Mouse (Mus musculus) CD8-positive naive resting alpha-beta T cell, adult 57 days (primary cell): ENCODE measurements around the gene Catsperg1. TPM values are rescaled to one million over a fixed set of nuclear protein-coding genes. Genes with fewer than 3 reads are reported as not detected.

ENCODE experiments used
- total RNA-seq: library from RNA; stranded (reverse); gene quantifications from one replicate; pipeline ENCODE4 v1.2.4, GENCODE M21; 2023

The Catsperg1 gene
- 0.83 TPM for total RNA-seq

GRCm38 (mm10) chr7:29213675-29214082, at the start of gene Catsperg1:
Catsperg1 (minus strand) TSS chr7:29214035.

DNA sequence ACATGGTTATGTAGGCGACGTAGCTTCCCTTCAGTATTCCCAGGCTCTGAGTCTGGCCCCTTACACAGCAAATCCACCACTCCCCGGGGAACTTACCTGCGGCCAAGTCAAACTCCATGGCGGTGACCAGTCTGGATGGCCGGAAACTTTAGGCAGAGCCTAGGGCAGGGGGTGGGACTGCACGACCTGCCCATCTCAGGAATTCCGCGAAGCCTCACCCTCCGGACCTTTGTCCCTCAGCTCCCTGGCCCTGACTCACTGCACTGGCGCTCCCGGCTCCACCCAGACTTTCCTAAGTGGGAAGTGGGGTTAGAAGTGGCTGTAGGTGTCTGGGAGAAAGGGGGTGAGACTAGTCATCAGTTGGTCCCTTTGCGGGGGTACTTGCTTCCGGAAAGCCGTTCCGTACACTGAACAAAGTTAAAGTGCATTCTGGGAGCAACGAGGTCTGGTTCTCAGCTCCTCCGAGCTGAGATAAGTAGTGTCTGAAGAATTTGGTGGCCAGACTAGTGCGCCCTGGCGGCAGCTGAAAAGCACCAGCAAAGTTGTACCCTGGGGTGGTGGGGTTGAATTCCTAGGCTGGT, 34.5 kb upstream of the Catsperg1 start, which contains the start of gene 2200002D01Rik:
2200002D01Rik (minus strand) TSS at position 206 of the 581 bp plus-strand sequence.

GRCm38 (mm10) chr7:29238019-29238967, 24.5 kb upstream of the Catsperg1 start, which contains the start of gene Yif1b:
Yif1b (plus strand) TSS chr7:29238329.

GRCm38 (mm10) chr7:29232247-29233013, 18.6 kb upstream of the Catsperg1 start, which contains the start of gene Kcnk6:
Kcnk6 (minus strand) TSS chr7:29232515.

DNA sequence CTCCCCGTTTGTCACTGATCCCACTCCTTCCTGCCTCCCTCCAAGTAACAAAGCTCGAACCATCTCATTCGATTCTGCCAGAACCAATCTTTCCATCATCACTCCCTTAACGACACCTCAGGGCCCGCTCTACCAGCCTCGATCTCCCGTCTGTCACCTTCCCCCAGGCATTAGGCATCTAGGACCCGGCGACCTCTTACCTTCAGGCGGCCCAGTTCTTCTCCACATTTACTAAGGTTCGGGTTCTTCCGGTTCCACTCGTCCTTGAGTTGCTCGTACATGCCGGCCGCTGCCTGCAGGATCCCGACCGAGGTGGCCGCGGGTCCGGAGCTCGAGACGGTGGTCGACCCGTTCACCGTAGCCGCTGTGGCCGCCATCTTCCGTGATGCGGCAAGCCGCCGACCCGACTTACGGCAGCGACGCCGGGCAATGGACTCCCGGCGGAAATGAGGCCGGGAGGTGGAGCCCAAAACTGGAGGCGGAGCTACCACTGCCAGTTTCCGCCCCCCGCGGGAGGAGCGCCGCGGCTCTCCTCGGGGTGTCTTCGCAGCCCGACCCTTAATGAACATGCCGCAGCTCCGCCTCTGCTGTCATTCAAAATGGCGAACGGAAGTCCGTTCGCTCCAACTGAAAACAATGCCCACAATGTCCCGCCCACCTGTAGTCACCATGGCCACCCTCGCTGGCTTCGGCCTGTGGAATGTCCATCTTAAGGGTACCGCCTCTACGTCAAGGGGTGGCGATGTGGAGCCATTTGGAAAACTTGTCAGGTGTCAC, 33.6 kb downstream of the Catsperg1 start, which contains the start of gene Psmd8:
Psmd8 (minus strand) TSS at position 625 of the 777 bp plus-strand sequence.

DNA sequence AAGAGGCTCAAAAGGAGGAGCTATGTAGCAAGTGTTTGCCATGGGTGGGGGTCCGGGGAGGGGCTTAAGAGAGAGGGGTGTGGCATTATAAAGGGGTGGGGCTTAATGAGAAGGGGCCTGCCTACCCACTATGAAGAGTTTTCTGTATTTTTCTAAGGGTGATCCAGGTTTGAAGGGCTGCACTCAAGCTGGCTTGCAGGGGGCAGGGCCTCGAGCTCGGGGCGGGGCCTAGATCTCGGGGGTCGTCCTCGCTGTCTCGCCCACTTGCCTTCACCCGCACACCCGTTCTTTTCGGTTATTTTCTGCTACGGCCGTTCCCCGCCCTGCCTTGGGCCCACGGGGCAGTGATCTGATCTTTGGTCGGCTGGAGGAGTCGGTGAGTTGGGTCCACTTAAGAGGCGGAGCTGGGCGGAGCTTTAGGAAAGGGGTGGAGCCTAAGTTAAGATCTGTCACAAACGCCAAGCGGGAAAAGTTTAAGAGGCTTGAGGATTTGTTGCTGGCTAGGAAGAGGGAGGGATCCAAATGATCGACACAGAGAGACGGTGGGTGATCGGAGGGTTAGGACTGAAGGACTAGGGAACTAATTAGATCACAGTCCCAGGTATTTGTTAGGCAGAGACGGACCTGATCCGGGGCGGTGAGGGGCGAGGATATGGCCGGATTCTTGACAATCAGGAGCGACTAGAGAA, 43.6 kb downstream of the Catsperg1 start, which contains the start of the genes Ggn and Spred3:
Ggn (plus strand) TSS at position 145 of the 689 bp plus-strand sequence.
Spred3 (minus strand) TSS at position 346 of the 689 bp plus-strand sequence.

GRCm38 (mm10) chr7:29155838-29156782, 57.7 kb downstream of the Catsperg1 start, which contains the start of gene Fam98c:
Fam98c (minus strand) TSS chr7:29156234.

GRCm38 (mm10) chr7:29134693-29135386, 79.0 kb downstream of the Catsperg1 start, which contains the start of gene Rasgrp4:
Rasgrp4 (plus strand) TSS chr7:29134851.

Other genes with a start within 250 kb of the Catsperg1 start
- 317 TPM for gene Eif3k, start 232.2 kb downstream of the Catsperg1 start, total RNA-seq
- 104 TPM for gene Map4k1, start 232.0 kb downstream of the Catsperg1 start, total RNA-seq
- 0.09 TPM for gene Ryr1, start 88.9 kb downstream of the Catsperg1 start, total RNA-seq
- 2.7 TPM for gene Rasgrp4, start 79.2 kb downstream of the Catsperg1 start, total RNA-seq
- 34.4 TPM for gene Fam98c, start 57.8 kb downstream of the Catsperg1 start, total RNA-seq
- gene Ggn, start 43.8 kb downstream of the Catsperg1 start, total RNA-seq: not detected
- 2.6 TPM for gene Spred3, start 43.6 kb downstream of the Catsperg1 start, total RNA-seq
- 144 TPM for gene Psmd8, start 33.3 kb downstream of the Catsperg1 start, total RNA-seq
- gene Kcnk6, start 18.5 kb upstream of the Catsperg1 start, total RNA-seq: 0.31 TPM
- gene Yif1b, start 24.3 kb upstream of the Catsperg1 start, total RNA-seq: 20.1 TPM
- 1.4 TPM for gene 2200002D01Rik, start 34.4 kb upstream of the Catsperg1 start, total RNA-seq
- 56.9 TPM for gene Spint2, start 67.9 kb upstream of the Catsperg1 start, total RNA-seq
- not detected for gene Ppp1r14a, start 75.3 kb upstream of the Catsperg1 start, total RNA-seq
- not detected for gene Dpf1, start 89.9 kb upstream of the Catsperg1 start, total RNA-seq